Mouse (Mus musculus): Measurements from ENCODE around the gene Myo3b. TPM values are rescaled to one million over a fixed set of nuclear protein-coding genes. Genes with fewer than 3 reads are reported as not detected.

Myo3b gene
- polyA plus RNA-seq, 1 experiment, result 0.04 TPM

GRCm38 (mm10) chr2:70058201-70058600, 19.3 kb downstream of the Myo3b start:
- no peak overlapping the region for H3ac ChIP-seq (ENCODE audit: control insufficient read depth, insufficient read length)
- H3K36me3 ChIP-seq (ENCODE audit: control insufficient read depth, insufficient read depth), result no peaks in the 10 kb centered on the region
- no peak overlapping the region for H3K4me3 ChIP-seq
- no peaks in the 10 kb centered on the region for H3K79me2 ChIP-seq (ENCODE audit: control insufficient read depth, insufficient read depth)
- peaks cover 17% of the 10 kb centered on the region for H3K27me3 ChIP-seq (ENCODE audit: control insufficient read depth, insufficient read depth, insufficient read length)
- no peak for TF ChIP-seq POLR2A (IDR thresholded peaks at IDR 0.05; ENCODE audit: insufficient read length, low read depth)
- TF ChIP-seq MYOD1 (IDR thresholded peaks at IDR 0.05; ENCODE audit: control insufficient read depth in 1 of 3, insufficient read length in 2 of 3, low read depth in 2 of 3), result no peak
- no peak for TF ChIP-seq SRF (IDR thresholded peaks at IDR 0.05; ENCODE audit: control insufficient read depth, insufficient read length, low read depth)
- TF ChIP-seq TCF12 (IDR thresholded peaks at IDR 0.05; ENCODE audit: insufficient read depth, poor library complexity, severe bottlenecking), result no peak
- no peak for TF ChIP-seq MYOG (IDR thresholded peaks at IDR 0.05; ENCODE audit: control insufficient read depth in 1 of 3, insufficient read depth in 1 of 3, insufficient read length in 2 of 3, low read depth in 2 of 3)
- TF ChIP-seq USF1 (IDR thresholded peaks at IDR 0.05; ENCODE audit: low read depth), result no peak
- TF ChIP-seq TCF3 (IDR thresholded peaks at IDR 0.05; ENCODE audit: insufficient read length, low read depth), result no peak
- TF ChIP-seq POLR2AphosphoS2 (IDR thresholded peaks at IDR 0.05; ENCODE audit: insufficient read length, low read depth), result no peak
- no peak for TF ChIP-seq MAX (IDR thresholded peaks at IDR 0.05; ENCODE audit: low read depth)
- TF ChIP-seq REST (IDR thresholded peaks at IDR 0.05; ENCODE audit: insufficient read depth, insufficient read length), result no peak
- TF ChIP-seq E2F4 (IDR thresholded peaks at IDR 0.05; ENCODE audit: insufficient read depth), result no peak
- no peak for TF ChIP-seq CEBPB (IDR thresholded peaks at IDR 0.05; ENCODE audit: insufficient read depth, poor library complexity, severe bottlenecking)
- no peak overlapping the region for H3K4me2 ChIP-seq (ENCODE audit: low read depth)

GRCm38 (mm10) chr2:70060359-70061345, 21.7 kb downstream of the Myo3b start:
- H3ac ChIP-seq (ENCODE audit: control insufficient read depth, insufficient read length), result no peak overlapping the region
- no peak overlapping the region for H3K4me3 ChIP-seq
- TF ChIP-seq MAX (IDR thresholded peaks at IDR 0.05; ENCODE audit: low read depth) (no peak), TCF12 (IDR thresholded peaks at IDR 0.05; ENCODE audit: insufficient read depth, poor library complexity, severe bottlenecking) (no peak), REST (IDR thresholded peaks at IDR 0.05; ENCODE audit: insufficient read depth, insufficient read length) (no peak), POLR2AphosphoS2 (IDR thresholded peaks at IDR 0.05; ENCODE audit: insufficient read length, low read depth) (no peak), USF1 (IDR thresholded peaks at IDR 0.05; ENCODE audit: low read depth) (no peak), MYOD1 (IDR thresholded peaks at IDR 0.05; ENCODE audit: control insufficient read depth in 1 of 3, insufficient read length in 2 of 3, low read depth in 2 of 3) (no peak)

GRCm38 (mm10) chr2:70065116-70065515, 26.2 kb downstream of the Myo3b start:
- H3K79me2 ChIP-seq (ENCODE audit: control insufficient read depth, insufficient read depth), result no peaks in the 10 kb centered on the region
- H3K27me3 ChIP-seq (ENCODE audit: control insufficient read depth, insufficient read depth, insufficient read length), result peaks cover 22% of the 10 kb centered on the region
- H3K4me2 ChIP-seq (ENCODE audit: low read depth), result no peak overlapping the region
- TF ChIP-seq TCF3 (IDR thresholded peaks at IDR 0.05; ENCODE audit: insufficient read length, low read depth), result no peak
- TF ChIP-seq REST (IDR thresholded peaks at IDR 0.05; ENCODE audit: insufficient read depth, insufficient read length), result no peak
- no peak for TF ChIP-seq MYOD1 (IDR thresholded peaks at IDR 0.05; ENCODE audit: control insufficient read depth in 1 of 3, insufficient read length in 2 of 3, low read depth in 2 of 3)
- no peak for TF ChIP-seq E2F4 (IDR thresholded peaks at IDR 0.05; ENCODE audit: insufficient read depth)
- no peak for TF ChIP-seq TCF12 (IDR thresholded peaks at IDR 0.05; ENCODE audit: insufficient read depth, poor library complexity, severe bottlenecking)
- no peak for TF ChIP-seq POLR2AphosphoS2 (IDR thresholded peaks at IDR 0.05; ENCODE audit: insufficient read length, low read depth)
- TF ChIP-seq MAX (IDR thresholded peaks at IDR 0.05; ENCODE audit: low read depth), result no peak
- no peak for TF ChIP-seq MYOG (IDR thresholded peaks at IDR 0.05; ENCODE audit: control insufficient read depth in 1 of 3, insufficient read depth in 1 of 3, insufficient read length in 2 of 3, low read depth in 2 of 3)
- TF ChIP-seq POLR2A (IDR thresholded peaks at IDR 0.05; ENCODE audit: insufficient read length, low read depth), result no peak
- no peak for TF ChIP-seq SRF (IDR thresholded peaks at IDR 0.05; ENCODE audit: control insufficient read depth, insufficient read length, low read depth)
- TF ChIP-seq CEBPB (IDR thresholded peaks at IDR 0.05; ENCODE audit: insufficient read depth, poor library complexity, severe bottlenecking), result no peak
- no peak for TF ChIP-seq USF1 (IDR thresholded peaks at IDR 0.05; ENCODE audit: low read depth)
- no peak overlapping the region for H3K4me3 ChIP-seq
- H3ac ChIP-seq (ENCODE audit: control insufficient read depth, insufficient read length), result no peak overlapping the region
- no peaks in the 10 kb centered on the region for H3K36me3 ChIP-seq (ENCODE audit: control insufficient read depth, insufficient read depth)

More at GRCm38 (mm10) chr2:70060359-70061345, 21.7 kb downstream of the Myo3b start:
- H3K4me2 ChIP-seq (ENCODE audit: low read depth), result no peak overlapping the region
- H3K36me3 ChIP-seq (ENCODE audit: control insufficient read depth, insufficient read depth), result no peaks in the 10 kb centered on the region
- peaks cover 23% of the 10 kb centered on the region for H3K27me3 ChIP-seq (ENCODE audit: control insufficient read depth, insufficient read depth, insufficient read length)
- no peaks in the 10 kb centered on the region for H3K79me2 ChIP-seq (ENCODE audit: control insufficient read depth, insufficient read depth)

GRCm38 (mm10) chr2:70065729-70066300, 26.9 kb downstream of the Myo3b start:
- peaks cover 22% of the 10 kb centered on the region for H3K27me3 ChIP-seq (ENCODE audit: control insufficient read depth, insufficient read depth, insufficient read length)
- H3ac ChIP-seq (ENCODE audit: control insufficient read depth, insufficient read length), result no peak overlapping the region
- no peak overlapping the region for H3K4me3 ChIP-seq
- H3K79me2 ChIP-seq (ENCODE audit: control insufficient read depth, insufficient read depth), result no peaks in the 10 kb centered on the region
- H3K4me2 ChIP-seq (ENCODE audit: low read depth), result no peak overlapping the region
- TF ChIP-seq REST (IDR thresholded peaks at IDR 0.05; ENCODE audit: insufficient read depth, insufficient read length), result no peak
- H3K36me3 ChIP-seq (ENCODE audit: control insufficient read depth, insufficient read depth), result no peaks in the 10 kb centered on the region

Measured in myocyte (in vitro differentiated cells).